Mouse (Mus musculus) layer of hippocampus, postnatal 14 days (tissue): ENCODE data around the gene Wdr6. TPM values are rescaled to one million over a fixed set of nuclear protein-coding genes. Genes with fewer than 3 reads are reported as not detected.

ENCODE experiments used
- DNase-seq, 2 experiments: peaks; one replicate each; pipeline ENCODE4 v3.0.0; 2021 to 2022; ENCODE audit warnings: low spot score in 2 of 2, mixed read lengths in 1 of 2
- microRNA-seq, 2 experiments: library from miRNA; unstranded; fragments of <30 nt; microRNA quantifications; one replicate each; pipeline ENCODE4 v1.2.0; 2021
- total RNA-seq, 2 experiments: library from RNA; stranded (reverse); gene quantifications; 2 replicates each; pipeline ENCODE4 v1.2.3; 2021

Gene Wdr6
- total RNA-seq, 2 experiments from 2014 or later = 172 to 180 TPM

- no peak for DNase-seq
Observed at GRCm38 (mm10) chr9:108530954-108531353, 47.6 kb downstream of the Wdr6 start.

GRCm38 (mm10) chr9:108525400-108525799, 53.1 kb downstream of the Wdr6 start:
- DNase-seq = no peak

- no peak for DNase-seq
Observed at GRCm38 (mm10) chr9:108523341-108523740, 55.2 kb downstream of the Wdr6 start.

Small RNA genes lying within 50 kb of the gene (microRNA-seq; reads per million reads assigned to microRNA genes)
- gene Gm24083 (0 reads per million in 2 experiments), gene Mir191 (0 reads per million in 2 experiments), gene Mir425 (852 to 1,553 reads per million in 2 experiments)

Other genes with a start within 250 kb of the Wdr6 start
- gene Gpx1, start 239.8 kb downstream of the Wdr6 start, total RNA-seq = 10 to 100 TPM; 67.3 to 68.7 TPM
- 100 to 1,000 TPM; 111 to 121 TPM for gene Usp4, start 230.9 kb downstream of the Wdr6 start, total RNA-seq
- gene 1700102P08Rik, start 185.9 kb downstream of the Wdr6 start, total RNA-seq = 1 to 10 TPM in 1 of 2 experiments, under 1 TPM in 1; 0.86 to 1.2 TPM
- under 1 TPM in 1 of 2 experiments, not detected in 1; 0.14 TPM for gene Ccdc36, start 150.3 kb downstream of the Wdr6 start, total RNA-seq
- gene BC048562, start 142.3 kb downstream of the Wdr6 start, total RNA-seq = not detected
- 10 to 100 TPM; 37.0 to 37.8 TPM for gene Ccdc71, start 118.2 kb downstream of the Wdr6 start, total RNA-seq
- 10 to 100 TPM; 17.5 to 18.4 TPM for gene Klhdc8b, start 117.2 kb downstream of the Wdr6 start, total RNA-seq
- gene Lamb2, start 99.0 kb downstream of the Wdr6 start, total RNA-seq = 10 to 100 TPM; 34.8 to 39.8 TPM
- 100 to 1,000 TPM; 123 to 128 TPM for gene Usp19, start 88.1 kb downstream of the Wdr6 start, total RNA-seq
- 10 to 100 TPM; 77.4 to 91.5 TPM for gene Qars, start 71.0 kb downstream of the Wdr6 start, total RNA-seq
- gene Qrich1, start 61.9 kb downstream of the Wdr6 start, total RNA-seq = 100 to 1,000 TPM; 123 to 130 TPM
- 10 to 100 TPM; 61.3 to 70.1 TPM for gene Impdh2, start 18.5 kb downstream of the Wdr6 start, total RNA-seq
- 10 to 100 TPM; 52.0 to 54.6 TPM for gene Ndufaf3, start 11.3 kb downstream of the Wdr6 start, total RNA-seq
- gene Dalrd3, start 8.9 kb downstream of the Wdr6 start, total RNA-seq = 10 to 100 TPM; 76.0 to 86.5 TPM
- gene P4htm, start 18.9 kb upstream of the Wdr6 start, total RNA-seq = 10 to 100 TPM; 64.2 to 64.5 TPM
- 10 to 100 TPM; 50.2 to 50.6 TPM for gene Arih2, start 70.6 kb upstream of the Wdr6 start, total RNA-seq
- 10 to 100 TPM; 19.6 to 26.3 TPM for gene Slc25a20, start 83.3 kb upstream of the Wdr6 start, total RNA-seq
- gene Prkar2a, start 110.6 kb upstream of the Wdr6 start, total RNA-seq = 10 to 100 TPM; 43.5 to 49.4 TPM
- 100 to 1,000 TPM; 201 to 212 TPM for gene Ip6k2, start 205.1 kb upstream of the Wdr6 start, total RNA-seq
- 10 to 100 TPM; 47.2 to 52.3 TPM for gene Nckipsd, start 229.6 kb upstream of the Wdr6 start, total RNA-seq
- gene Celsr3, start 247.6 kb upstream of the Wdr6 start, total RNA-seq = 10 to 100 TPM; 54.2 to 57.1 TPM